Mouse (Mus musculus): ENCODE measurements around the gene Galnt5.

- TF ChIP-seq CTCF (IDR thresholded peaks at IDR 0.05; ENCODE audit: low read depth) (no peak), EP300 (IDR thresholded peaks at IDR 0.05; ENCODE audit: low read depth) (no peak)
Measured at GRCm38 (mm10) chr2:58031431-58031830, 33.7 kb downstream of the Galnt5 start.

Data from liver, postnatal 0 days (tissue).